Comparison of ENCODE assay signal across 17 mouse cellular contexts in genomic region chr2:106769236-106769635, GRCm38 (mm10).
"Had no signal": no experiment of that assay in that cellular context is flagged by ENCODE, and none has a peak within 500 bp of the region (broad histone marks: within the 10 kb centered on the region; RNA-seq: fewer than 3 reads in every experiment).

No protein-coding gene starts in this region.

- H3K36me3 ChIP-seq: lung, embryonic 15.5 days; midbrain, embryonic 12.5 days; midbrain, embryonic 15.5 days; stomach, embryonic 15.5 days had no signal

- H3K4me3 ChIP-seq: lung, embryonic 15.5 days; megakaryocyte, embryonic 14.5 days; midbrain, embryonic 12.5 days; midbrain, embryonic 15.5 days; neural tube, embryonic 12.5 days; stomach, embryonic 15.5 days had no signal

- H3K9me3 ChIP-seq: lung, embryonic 15.5 days; midbrain, embryonic 12.5 days; midbrain, embryonic 15.5 days; neural tube, embryonic 12.5 days; stomach, embryonic 15.5 days had no signal

- H3K27ac ChIP-seq: lung, embryonic 15.5 days; macrophage; midbrain, embryonic 12.5 days; midbrain, embryonic 15.5 days; neural tube, embryonic 12.5 days; stomach, embryonic 15.5 days; stomach, postnatal 0 days had no signal

- H3K4me2 ChIP-seq: lung, embryonic 15.5 days; midbrain, embryonic 12.5 days; midbrain, embryonic 15.5 days; neural tube, embryonic 12.5 days; stomach, embryonic 15.5 days had no signal

- H3K9ac ChIP-seq: liver, postnatal 0 days; lung, embryonic 15.5 days; midbrain, embryonic 12.5 days; midbrain, embryonic 15.5 days; neural tube, embryonic 12.5 days; stomach, embryonic 15.5 days had no signal

- DNase-seq: liver, postnatal 0 days; lung, adult 2 months; lung, postnatal 14 days; lung, postnatal 36 days; right cerebral cortex, postnatal 14 days; thymus, adult 2 months; thymus, postnatal 25 days; thymus, postnatal 4 days had no signal

- H3K4me1 ChIP-seq: lung, embryonic 15.5 days; megakaryocyte, embryonic 14.5 days; midbrain, embryonic 12.5 days; stomach, embryonic 15.5 days had no signal

- ATAC-seq: liver, postnatal 0 days; lung, postnatal 0 days; midbrain, embryonic 15.5 days had no signal

- H3K27me3 ChIP-seq: lung, embryonic 15.5 days; megakaryocyte, embryonic 14.5 days; midbrain, embryonic 12.5 days; midbrain, embryonic 15.5 days; neural tube, embryonic 12.5 days; stomach, embryonic 15.5 days had no signal
